Mouse (Mus musculus) heart, embryonic 11.5 days (tissue): Measurements from ENCODE around the gene Anp32e. TPM values are rescaled to one million over a fixed set of nuclear protein-coding genes. Genes with fewer than 3 reads are reported as not detected.

Experiments used
- ATAC-seq: fragments of 200-750 bp; cut with Nextera tagmentation; replicated peaks from 2 replicates; pipeline ENCODE4 v1.8.0; 2017; ENCODE audit warnings: moderate library complexity; ENCODE audit not compliant: insufficient number of reproducible peaks, low FRiP score, low TSS enrichment
- H3K27ac ChIP-seq: fragments of 300-500 bp; sonication (generic); 2 replicates; pipeline ENCODE4 v1.5.1; 2014; ENCODE audit warnings: mild to moderate bottlenecking, low read depth, low read length
- H3K27me3 ChIP-seq: fragments of 300-500 bp; sonication (generic); 2 replicates; pipeline ENCODE4 v1.6.1; 2014; ENCODE audit warnings: mild to moderate bottlenecking, low read length, mixed read lengths; ENCODE audit not compliant: control insufficient read depth, insufficient read depth
- H3K36me3 ChIP-seq: fragments of 300-500 bp; sonication (generic); 2 replicates; pipeline ENCODE4 v1.6.1; 2014; ENCODE audit warnings: mild to moderate bottlenecking, low read length, moderate library complexity, mixed read lengths; ENCODE audit not compliant: control insufficient read depth, insufficient read depth
- H3K4me1 ChIP-seq: fragments of 300-500 bp; sonication (generic); 2 replicates; pipeline ENCODE4 v1.6.1; 2014; ENCODE audit warnings: low read length; ENCODE audit not compliant: control insufficient read depth, insufficient read depth
- H3K4me2 ChIP-seq: fragments of 300-500 bp; sonication (generic); 2 replicates; pipeline ENCODE4 v1.6.1; 2014; ENCODE audit warnings: mild to moderate bottlenecking, moderate library complexity
- H3K4me3 ChIP-seq: fragments of 300-500 bp; sonication (generic); 2 replicates; pipeline ENCODE4 v1.5.1; 2014; ENCODE audit warnings: low read depth, low read length
- H3K9ac ChIP-seq: fragments of 300-500 bp; sonication (generic); 2 replicates; pipeline ENCODE4 v1.6.1; 2014; ENCODE audit warnings: mild to moderate bottlenecking, low read depth, low read length, moderate library complexity
- H3K9me3 ChIP-seq: fragments of 300-500 bp; sonication (generic); replicated peaks from 2 replicates; pipeline ENCODE4 v1.6.1; 2016; ENCODE audit warnings: low read length; ENCODE audit not compliant: control insufficient read depth
- WGBS: fragments of 180-500 bp; shearing (Covaris S2); extraction: QIAGEN DNeasy Blood & Tissue Kit; methylation state at CpG from one replicate; pipeline ENCODE4 v1.1.7; 2014; ENCODE audit not compliant: insufficient replicate concordance; 5-methylcytosine and 5-hydroxymethylcytosine counted together
- polyA plus RNA-seq: library from polyadenylated mRNA; unstranded; fragments of >200 nt; fragmentation: Nextera tagmentation; extraction: Ambion mirVana; gene quantifications from 2 replicates; pipeline ENCODE4 v1.2.1, GENCODE M21; 2014

Gene Anp32e
- polyA plus RNA-seq, 1 experiment from 2014 or later = 71.0 TPM

DNA sequence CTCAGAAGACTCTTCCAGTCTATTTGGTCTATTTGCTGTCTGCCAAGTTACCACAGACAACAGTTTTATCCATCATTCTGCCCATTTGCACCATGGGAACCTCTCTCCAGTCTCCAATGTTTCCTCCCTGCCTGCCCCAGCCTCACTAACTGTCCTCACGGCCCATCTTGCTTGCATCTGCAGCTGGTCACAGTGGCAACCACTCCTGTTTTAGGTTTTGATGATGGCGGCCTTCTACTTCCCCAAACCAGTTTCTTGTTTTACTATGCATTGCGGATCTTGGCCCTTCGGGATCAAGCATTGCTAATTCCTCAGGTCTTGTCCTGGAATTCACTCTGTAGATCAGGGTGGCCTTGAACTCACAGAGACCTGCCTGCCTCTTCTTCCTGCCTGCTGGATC, 53.1 kb downstream of the Anp32e start:
- ATAC-seq = no peak
- H3K27ac ChIP-seq = no peak overlapping the region

GRCm38 (mm10) chr3:95985209-95986000, 56.4 kb downstream of the Anp32e start:
- 2% methylated on average over 12 of the region's 12 CpGs for WGBS
- H3K4me1 ChIP-seq = peaks cover 47% of the 10 kb centered on the region

More for the DNA sequence above, 53.1 kb downstream of the Anp32e start:
- Histone ChIP-seq H3K9me3 (no peaks in the 10 kb centered on the region), H3K4me2 (no peak overlapping the region), H3K4me3 (no peak overlapping the region), H3K9ac (no peak overlapping the region), H3K27me3 (no peaks in the 10 kb centered on the region), H3K36me3 (no peaks in the 10 kb centered on the region), H3K4me1 (peaks cover 27% of the 10 kb centered on the region)
- WGBS = 83% methylated on average over 4 of the region's 4 CpGs

GRCm38 (mm10) chr3:95986001-95986622, 57.1 kb downstream of the Anp32e start:
- H3K9me3 ChIP-seq = no peaks in the 10 kb centered on the region
- WGBS = 2% methylated on average over 21 of the region's 21 CpGs
- H3K27ac ChIP-seq = peak overlapping the region; percentile 99
- peak overlapping the region; percentile 72 for H3K9ac ChIP-seq
- H3K4me2 ChIP-seq = peak overlapping the region; percentile 61
- H3K4me1 ChIP-seq = peaks cover 47% of the 10 kb centered on the region
- peaks cover 20% of the 10 kb centered on the region for H3K36me3 ChIP-seq
- peak overlapping the region; percentile 25 for H3K4me3 ChIP-seq
- peak; percentile 35; the same call in 1 of the 2 replicates for ATAC-seq
- no peaks in the 10 kb centered on the region for H3K27me3 ChIP-seq

More at GRCm38 (mm10) chr3:95985209-95986000, 56.4 kb downstream of the Anp32e start:
- Histone ChIP-seq H3K36me3 (peaks cover 13% of the 10 kb centered on the region), H3K4me3 (peak overlapping the region; percentile 25), H3K9me3 (no peaks in the 10 kb centered on the region), H3K9ac (peak overlapping the region; percentile 72), H3K27me3 (no peaks in the 10 kb centered on the region), H3K4me2 (peak overlapping the region; percentile 61), H3K27ac (peak overlapping the region; percentile 99)
- peak; percentile 86 for ATAC-seq

- 57% methylated on average over 4 of the region's 4 CpGs for WGBS
Observed at GRCm38 (mm10) chr3:95986984-95987383, 57.9 kb downstream of the Anp32e start.

GRCm38 (mm10) chr3:95987386-95988110, 58.5 kb downstream of the Anp32e start:
- peaks cover 33% of the 10 kb centered on the region for H3K36me3 ChIP-seq
- H3K4me2 ChIP-seq = no peak overlapping the region
- H3K9me3 ChIP-seq = no peaks in the 10 kb centered on the region
- H3K27ac ChIP-seq = peak overlapping the region; percentile 36
- H3K4me1 ChIP-seq = peaks cover 58% of the 10 kb centered on the region
- WGBS = 61% methylated on average over 6 of the region's 6 CpGs
- no peak overlapping the region for H3K9ac ChIP-seq
- H3K4me3 ChIP-seq = no peak overlapping the region
- no peak for ATAC-seq
- no peaks in the 10 kb centered on the region for H3K27me3 ChIP-seq

More at GRCm38 (mm10) chr3:95986984-95987383, 57.9 kb downstream of the Anp32e start:
- H3K4me2 ChIP-seq = no peak overlapping the region
- H3K27me3 ChIP-seq = no peaks in the 10 kb centered on the region
- no peaks in the 10 kb centered on the region for H3K9me3 ChIP-seq
- H3K27ac ChIP-seq = peak overlapping the region; percentile 36
- peaks cover 52% of the 10 kb centered on the region for H3K4me1 ChIP-seq
- H3K9ac ChIP-seq = no peak overlapping the region
- no peak for ATAC-seq
- H3K4me3 ChIP-seq = no peak overlapping the region
- peaks cover 27% of the 10 kb centered on the region for H3K36me3 ChIP-seq

DNA sequence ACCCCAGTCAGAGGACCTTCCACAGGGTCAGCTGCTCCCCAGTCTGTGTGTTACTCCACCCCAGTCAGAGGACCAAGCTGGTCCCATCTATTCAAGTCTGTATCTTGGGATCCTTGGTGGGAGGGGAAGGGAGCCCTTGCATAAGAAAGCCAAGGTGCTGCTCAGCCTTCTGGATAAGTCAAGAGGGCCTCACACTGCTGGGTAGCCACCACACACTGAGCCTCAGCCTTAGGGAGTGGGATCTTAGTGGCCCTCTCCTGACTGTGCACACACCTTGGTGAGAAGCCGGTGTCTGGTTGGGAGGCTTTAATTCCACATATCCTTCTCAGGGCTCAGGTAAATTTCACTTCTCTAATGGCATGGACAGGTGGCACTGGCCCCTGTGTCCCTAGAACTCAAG, 59.1 kb downstream of the Anp32e start:
- WGBS = 100% methylated on average over 1 of the region's 1 CpGs
- H3K4me2 ChIP-seq = no peak overlapping the region
- H3K9ac ChIP-seq = no peak overlapping the region
- ATAC-seq = no peak
- H3K36me3 ChIP-seq = peaks cover 33% of the 10 kb centered on the region
- H3K4me3 ChIP-seq = no peak overlapping the region
- H3K9me3 ChIP-seq = no peaks in the 10 kb centered on the region
- H3K4me1 ChIP-seq = peaks cover 62% of the 10 kb centered on the region
- H3K27me3 ChIP-seq = no peaks in the 10 kb centered on the region
- no peak overlapping the region for H3K27ac ChIP-seq

DNA sequence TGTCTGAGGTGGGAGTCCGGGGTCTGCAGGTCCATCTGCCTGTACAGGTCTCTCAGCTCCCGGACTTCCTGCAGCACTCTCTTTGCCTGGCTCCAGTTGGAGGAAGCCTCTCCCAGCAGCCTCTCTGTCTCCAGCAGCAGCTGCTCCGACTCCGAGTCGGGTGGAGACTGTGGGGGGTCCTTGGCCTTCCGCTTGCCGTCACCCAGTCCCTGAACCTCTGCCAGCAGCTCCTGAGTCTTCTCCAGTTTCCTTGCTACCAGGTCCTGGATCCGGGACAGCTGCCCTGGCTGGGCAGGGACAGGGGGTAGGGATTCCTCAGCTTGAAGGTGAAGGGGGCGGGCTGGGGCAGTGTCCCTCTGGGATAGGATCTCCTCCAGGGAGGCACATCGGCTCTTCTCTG, 59.9 kb downstream of the Anp32e start:
- no peak overlapping the region for H3K4me3 ChIP-seq
- H3K27ac ChIP-seq = peak overlapping the region; percentile 54
- peaks cover 70% of the 10 kb centered on the region for H3K4me1 ChIP-seq
- ATAC-seq = no peak
- H3K9me3 ChIP-seq = no peaks in the 10 kb centered on the region
- H3K36me3 ChIP-seq = peaks cover 33% of the 10 kb centered on the region
- H3K27me3 ChIP-seq = no peaks in the 10 kb centered on the region
- peak overlapping the region; percentile 6; the same call in 1 of the 2 replicates for H3K9ac ChIP-seq
- 70% methylated on average over 10 of the region's 10 CpGs for WGBS
- no peak overlapping the region for H3K4me2 ChIP-seq

DNA sequence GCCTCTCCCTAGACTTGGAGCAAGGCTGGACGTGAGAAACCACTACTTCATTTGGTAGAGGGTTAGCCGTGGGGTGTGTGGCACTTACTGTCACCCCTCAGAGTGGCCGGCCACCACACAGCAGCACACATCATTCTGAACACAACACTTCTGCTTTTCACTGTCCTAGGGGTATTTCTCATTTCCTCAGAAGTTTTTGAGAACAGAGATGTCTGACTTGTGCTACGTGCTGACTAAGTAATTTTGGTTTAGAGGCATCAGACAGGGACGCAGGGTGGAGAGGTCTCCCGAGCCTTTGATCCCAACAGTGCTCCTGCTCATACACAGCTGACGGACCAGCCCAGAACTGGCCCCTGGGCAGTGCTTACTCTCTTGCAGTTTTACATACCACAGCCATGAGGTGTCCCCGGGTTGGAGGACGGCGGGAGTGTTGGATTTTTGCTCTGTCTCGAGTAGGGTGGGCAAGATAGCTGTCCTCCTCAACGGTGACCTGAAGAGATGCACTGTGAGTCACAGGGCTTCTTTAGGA, 61.4 kb downstream of the Anp32e start:
- WGBS = 76% methylated on average over 12 of the region's 12 CpGs
- Histone ChIP-seq H3K36me3 (peaks cover 33% of the 10 kb centered on the region), H3K4me2 (no peak overlapping the region), H3K4me1 (peaks cover 64% of the 10 kb centered on the region), H3K27me3 (no peaks in the 10 kb centered on the region), H3K27ac (peak overlapping the region; percentile 38; the same call in 1 of the 2 replicates), H3K9me3 (no peaks in the 10 kb centered on the region), H3K9ac (no peak overlapping the region), H3K4me3 (no peak overlapping the region)
- no peak for ATAC-seq
